Mouse (Mus musculus) subcutaneous adipose tissue, adult 2 months (tissue): ENCODE measurements around the gene Haus5. TPM values are rescaled to one million over a fixed set of nuclear protein-coding genes. Genes with fewer than 3 reads are reported as not detected.

Experiments
- polyA plus RNA-seq: library from polyadenylated mRNA; depleted of rRNA; stranded (reverse); fragments of >200 nt; gene quantifications from 2 replicates; pipeline ENCODE4 v1.2.3, GENCODE M21; 2012; ENCODE audit warnings: low replicate concordance; rRNA removed

The Haus5 gene
- polyA plus RNA-seq = 11.8 and 17.8 TPM in 2 replicates

DNA sequence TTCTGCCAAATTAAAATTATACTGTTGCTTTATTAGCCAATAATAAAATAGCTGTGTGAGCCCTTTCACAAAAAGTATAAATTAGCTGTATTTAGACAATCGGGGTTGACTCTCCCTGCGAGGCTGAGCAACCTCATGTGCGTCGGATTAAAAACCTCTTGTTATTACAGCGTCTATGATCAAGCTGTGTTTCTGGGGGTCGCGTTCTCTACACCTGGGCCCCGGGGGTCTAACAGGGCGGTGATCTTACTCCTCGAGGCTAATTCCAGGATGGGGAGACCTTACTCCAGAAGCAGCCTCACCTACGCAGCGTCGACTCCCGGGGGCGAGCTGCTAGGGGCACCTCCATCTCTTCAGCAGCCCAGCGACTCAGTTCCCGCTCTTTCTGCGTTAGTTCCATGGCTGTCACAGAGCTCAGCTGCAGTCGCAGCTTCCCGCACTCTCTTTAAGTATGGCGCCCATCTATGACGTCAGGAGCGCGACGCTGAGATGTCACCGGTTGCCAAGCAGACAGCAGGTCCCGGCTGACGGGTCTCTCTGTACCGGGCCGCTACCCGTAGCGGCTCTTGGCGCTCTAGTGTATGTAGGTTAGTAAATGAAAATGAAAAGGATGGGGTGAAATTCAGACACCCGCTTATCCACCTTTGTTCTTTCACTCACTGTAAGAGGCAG, at the start of gene Haus5:
TSS of gene Haus5 (minus strand) at position 466 of the 672 bp plus-strand sequence.

DNA sequence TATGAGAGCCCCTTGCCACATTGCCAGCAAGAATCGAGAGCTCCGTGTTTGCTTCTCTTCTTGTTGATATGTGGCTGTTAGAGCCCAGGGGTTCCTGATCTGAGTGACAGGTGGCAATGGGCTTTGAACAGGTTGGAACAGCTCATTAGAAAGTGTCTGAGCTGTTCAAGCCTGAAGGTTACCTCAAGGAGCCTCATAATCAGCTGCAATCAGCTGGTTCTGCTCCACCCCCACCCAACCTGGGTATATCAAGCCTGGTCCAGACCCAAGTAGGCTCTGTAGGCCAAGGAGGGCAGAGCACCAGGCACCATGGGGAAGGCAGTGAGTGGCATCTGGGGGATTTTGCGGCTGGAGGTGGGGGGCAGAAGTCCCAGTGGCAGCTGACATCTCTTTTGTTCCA, 47.1 kb upstream of the Haus5 start, which contains the start of gene Atp4a:
TSS of gene Atp4a (plus strand) at position 268 of the 400 bp plus-strand sequence.

DNA sequence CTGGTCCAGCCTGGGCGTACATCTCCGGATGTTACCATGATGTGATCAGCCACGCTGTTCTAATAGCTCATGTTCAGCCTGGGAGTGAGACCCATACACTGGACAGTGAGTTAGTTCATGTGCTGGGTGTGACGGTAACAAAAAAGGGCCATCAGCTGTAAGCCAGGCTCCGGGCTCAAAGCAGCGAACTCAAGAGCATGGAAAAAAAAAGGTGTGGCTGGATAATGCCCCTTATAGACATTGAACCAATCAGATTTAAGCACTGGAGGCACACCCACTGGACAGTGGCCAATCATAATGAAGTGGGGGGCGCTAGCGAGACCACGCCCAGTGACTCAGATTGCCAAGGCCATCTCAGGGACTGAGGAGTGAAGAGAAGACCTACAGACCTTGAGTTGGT, 33.8 kb upstream of the Haus5 start, which contains the start of gene 2200002J24Rik:
TSS of gene 2200002J24Rik (plus strand) at position 338 of the 400 bp plus-strand sequence.

DNA sequence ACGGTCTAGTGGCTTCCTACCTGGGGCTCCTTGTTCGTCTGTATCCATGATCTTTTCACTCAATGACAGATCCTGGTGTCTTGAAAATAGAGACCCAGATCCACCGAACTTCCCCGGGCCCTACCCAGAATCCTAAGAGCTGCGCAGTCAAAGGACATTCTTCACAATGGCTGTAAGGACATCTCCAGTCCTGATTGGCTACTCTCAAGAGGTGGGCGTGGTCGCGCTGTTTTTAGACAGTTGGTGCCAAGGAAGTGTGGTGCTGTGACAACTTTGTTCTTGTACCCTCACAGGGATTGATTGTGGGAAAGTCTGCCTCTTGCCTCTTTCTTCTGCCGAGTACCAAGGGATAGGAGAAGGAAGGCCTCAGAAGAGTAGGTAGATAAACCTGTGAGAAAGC, 6.7 kb upstream of the Haus5 start, which contains the start of gene Pmis2:
TSS of gene Pmis2 (minus strand) at position 126 of the 400 bp plus-strand sequence.

DNA sequence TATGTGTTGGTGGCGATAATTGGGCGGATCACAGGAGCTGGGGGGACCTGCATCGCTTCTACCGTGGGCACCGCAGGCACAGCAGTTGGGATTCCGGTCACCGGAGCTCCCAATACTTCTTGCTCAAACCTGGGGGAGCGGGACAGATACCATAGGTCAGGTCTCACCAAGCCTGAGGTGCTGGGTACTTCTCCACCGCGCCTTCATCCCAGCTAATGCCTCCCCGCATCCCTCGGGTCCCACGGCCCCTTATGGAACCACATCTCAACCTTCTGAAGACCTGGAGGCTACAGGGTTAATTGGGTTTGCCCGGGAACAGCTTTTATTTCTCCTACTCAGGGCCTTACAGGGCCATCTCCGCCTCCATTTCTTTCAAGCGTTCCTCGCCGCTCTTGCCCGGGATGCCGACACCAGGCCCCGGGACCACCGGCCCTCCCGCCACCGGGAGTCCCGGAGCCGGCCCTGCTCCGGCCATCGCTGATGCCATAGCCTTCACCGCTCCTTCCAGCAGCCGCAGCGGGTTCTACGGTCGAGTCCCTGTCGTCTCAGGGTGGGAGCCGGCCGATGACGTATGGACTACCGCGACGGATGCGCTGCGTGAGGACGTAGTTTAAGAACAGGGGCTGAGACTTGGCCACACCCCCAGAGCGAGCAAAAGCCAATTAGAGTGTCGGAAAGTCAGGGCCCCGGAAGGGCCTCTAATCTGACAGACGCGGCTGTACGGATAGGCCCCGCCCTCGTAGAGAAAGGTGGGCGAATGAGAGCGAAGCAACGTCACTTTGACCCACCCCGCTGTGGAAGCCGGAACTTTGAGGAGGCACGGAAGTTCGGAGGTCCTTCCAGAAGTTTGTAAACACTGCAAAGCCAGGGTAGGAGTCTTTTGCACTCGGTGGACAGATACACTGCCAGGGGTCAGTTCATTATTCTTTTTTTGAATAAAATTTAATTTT, 14.9 kb downstream of the Haus5 start, which contains the start of gene Rbm42:
TSS of gene Rbm42 (minus strand) at position 727 of the 950 bp plus-strand sequence.

DNA sequence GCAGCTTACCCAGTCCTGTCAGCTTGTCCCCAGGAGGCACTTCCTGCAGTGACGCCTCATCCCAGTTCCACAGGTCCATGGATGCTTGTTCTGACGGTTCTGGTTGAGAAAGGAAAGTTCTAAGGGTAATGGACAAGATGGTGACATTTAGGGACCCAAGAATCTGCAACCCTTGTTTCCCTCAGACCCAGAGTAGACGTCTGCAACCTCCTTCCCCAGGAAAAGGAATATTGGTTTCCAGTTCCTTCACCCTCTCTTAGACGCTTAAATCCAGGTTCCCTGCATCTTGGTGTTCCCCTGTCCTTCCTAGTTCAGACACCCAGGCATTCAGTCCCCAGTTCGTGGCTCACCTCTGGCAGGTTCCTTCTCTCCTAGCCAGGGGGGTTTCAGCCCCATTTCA, 29.0 kb downstream of the Haus5 start, which contains the start of gene Etv2:
TSS of gene Etv2 (minus strand) at position 101 of the 400 bp plus-strand sequence.

DNA sequence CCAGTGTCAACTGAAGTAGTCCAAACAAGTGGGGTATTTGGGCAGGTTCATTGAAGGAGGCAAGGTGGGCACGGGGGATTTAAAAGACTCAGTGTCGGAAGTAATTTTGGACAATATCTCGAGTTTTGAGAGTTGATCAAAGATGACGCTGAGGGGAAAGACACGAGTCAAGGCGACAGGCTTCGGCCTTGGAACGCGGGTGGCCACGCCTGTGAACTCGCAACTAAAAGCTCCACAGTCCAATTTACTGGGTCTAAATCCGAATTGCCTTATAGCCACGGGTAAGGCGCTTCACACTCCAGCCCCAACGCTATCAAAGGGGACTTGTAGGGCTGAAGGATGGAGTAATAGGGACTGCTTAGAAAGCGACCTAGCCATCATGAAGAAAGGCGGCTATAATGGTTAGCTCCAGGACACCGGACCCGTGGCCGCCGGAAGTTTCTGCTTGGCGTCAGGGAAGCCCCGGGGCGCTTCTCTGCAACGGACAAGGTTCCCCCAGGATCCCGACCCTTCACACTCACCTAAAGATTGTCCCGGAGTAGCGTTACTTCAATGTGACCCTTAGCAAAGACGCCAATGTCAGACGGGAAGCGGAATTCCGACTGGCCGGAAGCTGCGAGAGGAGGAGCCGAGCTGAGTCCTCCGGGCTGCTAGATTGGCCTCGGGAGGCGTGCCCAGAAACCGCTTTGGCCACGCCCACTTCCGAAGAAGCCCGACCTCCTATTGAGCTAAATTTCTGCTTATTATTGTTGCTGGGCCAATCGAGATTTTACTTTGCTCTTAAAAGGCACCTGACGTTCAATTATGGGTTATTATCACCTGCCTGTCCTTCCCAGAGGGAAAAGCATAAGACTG, 39.0 kb downstream of the Haus5 start, which contains the start of gene Cox6b1:
TSS of gene Cox6b1 (minus strand) at position 622 of the 855 bp plus-strand sequence.

DNA sequence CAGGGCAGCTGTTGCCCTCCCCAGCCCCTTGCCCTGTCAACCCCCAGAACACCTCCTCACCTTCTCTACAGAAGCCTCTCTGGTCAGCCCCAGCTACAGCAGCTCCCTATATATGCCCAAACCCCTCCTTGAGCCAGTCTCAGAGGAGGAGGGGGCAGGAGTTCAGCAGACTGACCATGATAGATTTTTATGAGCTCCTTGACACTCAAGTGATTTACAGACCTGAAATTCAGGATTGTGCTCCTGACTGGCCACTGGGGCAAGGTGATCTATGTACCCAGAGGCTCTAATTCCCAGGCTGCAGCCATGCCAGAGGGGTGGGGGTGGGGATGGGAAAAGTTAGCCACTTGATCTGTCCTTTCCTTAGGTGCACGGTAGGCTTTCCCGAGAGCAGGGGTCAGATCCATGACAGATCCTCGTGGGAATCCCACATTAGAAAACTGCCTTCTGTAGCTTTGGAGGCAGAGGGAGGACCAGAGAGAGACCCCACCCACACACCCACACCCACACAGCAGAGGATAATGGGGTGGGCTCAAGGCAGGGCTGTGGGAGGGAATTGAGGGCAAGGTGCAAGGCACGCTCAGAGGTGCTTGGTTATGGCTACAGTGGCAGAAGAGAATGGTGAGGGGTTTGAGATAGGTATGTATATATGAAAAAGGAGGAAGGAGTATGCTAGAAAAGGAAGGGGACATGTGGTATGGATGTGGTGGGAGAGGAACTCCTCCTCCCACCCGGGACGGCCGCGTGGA, 52.0 kb downstream of the Haus5 start, which contains the start of gene Upk1a:
TSS of gene Upk1a (minus strand) at position 194 of the 749 bp plus-strand sequence.

Other genes starting within 250 kb of the Haus5 start
- 11.1 and 15.3 TPM in 2 replicates for gene Hcst, start 245.1 kb downstream of the Haus5 start, polyA plus RNA-seq
- 3.1 and 5.5 TPM in 2 replicates for gene Nfkbid, start 243.3 kb downstream of the Haus5 start, polyA plus RNA-seq
- gene Aplp1, start 219.5 kb downstream of the Haus5 start, polyA plus RNA-seq = 2.5 and 7.0 TPM in 2 replicates
- not detected in 2 replicates for gene Kirrel2, start 207.3 kb downstream of the Haus5 start, polyA plus RNA-seq
- gene Nphs1, start 206.7 kb downstream of the Haus5 start, polyA plus RNA-seq = not detected in 2 replicates
- gene Prodh2, start 171.4 kb downstream of the Haus5 start, polyA plus RNA-seq = not detected in 2 replicates
- 7.3 and 17.1 TPM in 2 replicates for gene Arhgap33, start 129.9 kb downstream of the Haus5 start, polyA plus RNA-seq
- 65.4 and 90.8 TPM in 2 replicates for gene Hspb6, start 112.8 kb downstream of the Haus5 start, polyA plus RNA-seq
- 4.1 and 17.2 TPM in 2 replicates for gene Proser3, start 112.7 kb downstream of the Haus5 start, polyA plus RNA-seq
- 32.9 and 36.6 TPM in 2 replicates for gene Lin37, start 105.2 kb downstream of the Haus5 start, polyA plus RNA-seq
- gene U2af1l4, start 101.7 kb downstream of the Haus5 start, polyA plus RNA-seq = 56.7 and 69.3 TPM in 2 replicates
- 1.4 and 3.1 TPM in 2 replicates for gene Gm49396, start 101.7 kb downstream of the Haus5 start, polyA plus RNA-seq
- 135 and 167 TPM in 2 replicates for gene Psenen, start 101.4 kb downstream of the Haus5 start, polyA plus RNA-seq
- gene Igflr1, start 99.6 kb downstream of the Haus5 start, polyA plus RNA-seq = 3.8 and 6.8 TPM in 2 replicates
- gene Kmt2b, start 76.3 kb downstream of the Haus5 start, polyA plus RNA-seq = 35.0 and 59.6 TPM in 2 replicates
- gene Zbtb32, start 66.1 kb downstream of the Haus5 start, polyA plus RNA-seq = 0.92 and 1.1 TPM in 2 replicates
- 2.8 and 21.0 TPM in 2 replicates for gene Upk1a, start 52.1 kb downstream of the Haus5 start, polyA plus RNA-seq
- 647 and 1,156 TPM in 2 replicates for gene Cox6b1, start 38.8 kb downstream of the Haus5 start, polyA plus RNA-seq
- gene Etv2, start 29.1 kb downstream of the Haus5 start, polyA plus RNA-seq = not detected in 2 replicates
- 47.6 and 62.6 TPM in 2 replicates for gene Rbm42, start 14.7 kb downstream of the Haus5 start, polyA plus RNA-seq
- not detected in 2 replicates for gene Pmis2, start 6.6 kb upstream of the Haus5 start, polyA plus RNA-seq
- gene 2200002J24Rik, start 33.9 kb upstream of the Haus5 start, polyA plus RNA-seq = not detected in 2 replicates
- gene Atp4a, start 47.2 kb upstream of the Haus5 start, polyA plus RNA-seq = 0.39 TPM in 1 of 2 replicates, not detected in the other
- 254 and 273 TPM in 2 replicates for gene Tmem147, start 64.5 kb upstream of the Haus5 start, polyA plus RNA-seq
- gene Gapdhs, start 78.7 kb upstream of the Haus5 start, polyA plus RNA-seq = not detected in 2 replicates
- 10.8 and 36.4 TPM in 2 replicates for gene Sbsn, start 86.5 kb upstream of the Haus5 start, polyA plus RNA-seq
- 8.6 and 10.7 TPM in 2 replicates for gene Dmkn, start 98.8 kb upstream of the Haus5 start, polyA plus RNA-seq
- 0.51 and 2.0 TPM in 2 replicates for gene Krtdap, start 122.9 kb upstream of the Haus5 start, polyA plus RNA-seq
- gene Ffar2, start 158.8 kb upstream of the Haus5 start, polyA plus RNA-seq = 27.4 and 105 TPM in 2 replicates
- not detected in 2 replicates for gene Ffar3, start 191.2 kb upstream of the Haus5 start, polyA plus RNA-seq
- gene Ffar1, start 196.6 kb upstream of the Haus5 start, polyA plus RNA-seq = 0.03 and 0.05 TPM in 2 replicates
- gene Cd22, start 215.3 kb upstream of the Haus5 start, polyA plus RNA-seq = 1.3 and 4.4 TPM in 2 replicates
- gene Mag, start 249.9 kb upstream of the Haus5 start, polyA plus RNA-seq = 0.72 and 1.3 TPM in 2 replicates